Mouse (Mus musculus) forebrain, embryonic 14.5 days (tissue): ENCODE data around the gene Prrx1. TPM values are rescaled to one million over a fixed set of nuclear protein-coding genes. Genes with fewer than 3 reads are reported as not detected.
A peak's percentile ranks its signal among the peaks of the same experiment; 100 is the strongest.

Source experiments
- ATAC-seq: fragments of 200-750 bp; cut with Nextera tagmentation; 2 replicates; pipeline ENCODE4 v1.8.0; 2017; ENCODE audit warnings: mild to moderate bottlenecking, moderate library complexity
- DNase-seq: peaks from one replicate; pipeline ENCODE4 v3.0.0-alpha.2; 2015; ENCODE audit warnings: low spot score
- H3K27ac ChIP-seq: fragments of 300-500 bp; sonication (generic); 2 replicates; pipeline ENCODE4 v1.5.1; 2014; ENCODE audit warnings: low read depth, mild to moderate bottlenecking, control low read depth, low read length, moderate library complexity
- H3K27me3 ChIP-seq: fragments of 300-500 bp; sonication (generic); replicated peaks from 2 replicates; pipeline ENCODE4 v1.6.1; 2014; ENCODE audit warnings: low read length, control low read depth, mixed read lengths; ENCODE audit not compliant: control insufficient read depth, insufficient read depth
- H3K36me3 ChIP-seq: fragments of 300-500 bp; sonication (generic); 2 replicates; pipeline ENCODE4 v1.6.1; 2014; ENCODE audit warnings: low read length, control low read depth; ENCODE audit not compliant: control insufficient read depth, insufficient read depth
- H3K4me1 ChIP-seq: fragments of 300-500 bp; sonication (generic); 2 replicates; pipeline ENCODE4 v1.6.1; 2014; ENCODE audit warnings: antibody characterized with exemption, low read length, control low read depth; ENCODE audit not compliant: control insufficient read depth, insufficient read depth
- H3K4me2 ChIP-seq: fragments of 300-500 bp; sonication (generic); 2 replicates; pipeline ENCODE4 v1.6.1; 2014; ENCODE audit warnings: mild to moderate bottlenecking, control low read depth, low read length
- H3K4me3 ChIP-seq: fragments of 300-500 bp; sonication (generic); 2 replicates; pipeline ENCODE4 v1.5.1; 2014; ENCODE audit warnings: low read depth, low read length, control low read depth
- H3K9ac ChIP-seq: fragments of 300-500 bp; sonication (generic); 2 replicates; pipeline ENCODE4 v1.6.1; 2014; ENCODE audit warnings: mild to moderate bottlenecking, low read length, control low read depth, moderate library complexity
- H3K9me3 ChIP-seq: fragments of 300-500 bp; sonication (generic); replicated peaks from 2 replicates; pipeline ENCODE4 v1.6.1; 2016; ENCODE audit warnings: low read length, control low read depth, mixed read lengths; ENCODE audit not compliant: control insufficient read depth
- WGBS: fragments of 180-500 bp; shearing (Covaris S2); extraction: QIAGEN DNeasy Blood & Tissue Kit; methylation state at CpG from one replicate; pipeline ENCODE4 v1.1.7; 2014; 5-methylcytosine and 5-hydroxymethylcytosine counted together
- polyA plus RNA-seq: library from polyadenylated mRNA; unstranded; fragments of >200 nt; fragmentation: Nextera tagmentation; extraction: Ambion mirVana; gene quantifications from 2 replicates; pipeline ENCODE4 v1.2.1, GENCODE M21; 2014

The Prrx1 gene
- polyA plus RNA-seq, 1 experiment from 2014 or later, result 4.7 TPM

- H3K4me2 ChIP-seq, result no peak overlapping the region
- H3K9me3 ChIP-seq, result no peaks in the 10 kb centered on the region
- H3K36me3 ChIP-seq, result 0 out of 2 replicates have a peak, but pooled peaks cover 3% of the 10 kb centered on the region
- H3K4me1 ChIP-seq, result no peaks in the 10 kb centered on the region
- H3K4me3 ChIP-seq, result no peak overlapping the region
- 21% methylated on average over 2 of the region's 2 CpGs for WGBS
- H3K9ac ChIP-seq, result no peak overlapping the region
- ATAC-seq (peak; percentile 46; the same call in 1 of the 2 replicates), DNase-seq (peak; percentile 43)
- H3K27me3 ChIP-seq, result no peaks in the 10 kb centered on the region
- H3K27ac ChIP-seq, result no peak overlapping the region
Observed at GRCm38 (mm10) chr1:163257298-163257697, 56.2 kb downstream of the Prrx1 start.

GRCm38 (mm10) chr1:163255884-163256283, 57.6 kb downstream of the Prrx1 start:
- DNase-seq (peak; percentile 50), ATAC-seq (peak; percentile 40; the same call in 1 of the 2 replicates)
- Histone ChIP-seq H3K9ac (no peak overlapping the region), H3K4me3 (no peak overlapping the region), H3K27ac (no peak overlapping the region), H3K4me2 (no peak overlapping the region), H3K36me3 (0 out of 2 replicates have a peak, but pooled peaks cover 3% of the 10 kb centered on the region), H3K9me3 (no peaks in the 10 kb centered on the region), H3K4me1 (no peaks in the 10 kb centered on the region), H3K27me3 (no peaks in the 10 kb centered on the region)
- WGBS, result 66% methylated on average over 2 of the region's 2 CpGs

GRCm38 (mm10) chr1:163252796-163253195, 60.7 kb downstream of the Prrx1 start:
- Histone ChIP-seq H3K27ac (no peak overlapping the region), H3K4me3 (no peak overlapping the region), H3K9ac (no peak overlapping the region), H3K36me3 (0 out of 2 replicates have a peak, but pooled peaks cover 3% of the 10 kb centered on the region), H3K9me3 (no peaks in the 10 kb centered on the region), H3K27me3 (no peaks in the 10 kb centered on the region), H3K4me2 (no peak overlapping the region), H3K4me1 (no peaks in the 10 kb centered on the region)
- DNase-seq (no peak), ATAC-seq (no peak)
- 93% methylated on average over 4 of the region's 4 CpGs for WGBS

DNA sequence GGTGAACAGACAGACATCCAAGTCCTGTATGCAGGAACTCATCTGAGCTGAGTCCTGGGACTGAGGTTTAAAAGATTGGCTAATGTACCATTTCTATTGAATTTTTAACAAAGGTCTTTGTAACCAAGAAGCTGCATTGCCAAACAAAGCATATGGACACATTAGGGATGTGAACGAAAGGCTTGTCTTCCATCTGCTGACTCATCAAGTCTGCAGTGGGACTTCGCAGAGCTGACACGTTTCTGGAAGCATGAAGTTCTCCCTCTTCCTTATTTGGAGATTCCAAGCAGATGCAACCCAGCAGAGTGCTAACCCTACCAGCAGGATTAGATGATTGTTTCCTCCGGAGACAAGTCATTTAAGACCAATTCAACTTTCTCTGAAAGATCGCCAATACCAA, 61.2 kb downstream of the Prrx1 start:
- H3K4me3 ChIP-seq, result no peak overlapping the region
- no peak for ATAC-seq
- H3K27me3 ChIP-seq, result no peaks in the 10 kb centered on the region
- H3K27ac ChIP-seq, result no peak overlapping the region
- H3K9ac ChIP-seq, result no peak overlapping the region
- H3K4me2 ChIP-seq, result no peak overlapping the region
- H3K4me1 ChIP-seq, result no peaks in the 10 kb centered on the region
- 0 out of 2 replicates have a peak, but pooled peaks cover 3% of the 10 kb centered on the region for H3K36me3 ChIP-seq
- H3K9me3 ChIP-seq, result no peaks in the 10 kb centered on the region
- DNase-seq, result peak; percentile 15
- WGBS, result 70% methylated on average over 5 of the region's 5 CpGs

- DNase-seq, result peak; percentile 34
- Histone ChIP-seq H3K4me3 (no peak overlapping the region), H3K9ac (no peak overlapping the region), H3K27me3 (no peaks in the 10 kb centered on the region), H3K27ac (no peak overlapping the region), H3K9me3 (no peaks in the 10 kb centered on the region), H3K4me2 (no peak overlapping the region), H3K36me3 (0 out of 2 replicates have a peak, but pooled peaks cover 3% of the 10 kb centered on the region), H3K4me1 (no peaks in the 10 kb centered on the region)
- 92% methylated on average over 1 of the region's 1 CpGs for WGBS
- no peak for ATAC-seq
Observed at GRCm38 (mm10) chr1:163251766-163252165, 61.7 kb downstream of the Prrx1 start.

DNA sequence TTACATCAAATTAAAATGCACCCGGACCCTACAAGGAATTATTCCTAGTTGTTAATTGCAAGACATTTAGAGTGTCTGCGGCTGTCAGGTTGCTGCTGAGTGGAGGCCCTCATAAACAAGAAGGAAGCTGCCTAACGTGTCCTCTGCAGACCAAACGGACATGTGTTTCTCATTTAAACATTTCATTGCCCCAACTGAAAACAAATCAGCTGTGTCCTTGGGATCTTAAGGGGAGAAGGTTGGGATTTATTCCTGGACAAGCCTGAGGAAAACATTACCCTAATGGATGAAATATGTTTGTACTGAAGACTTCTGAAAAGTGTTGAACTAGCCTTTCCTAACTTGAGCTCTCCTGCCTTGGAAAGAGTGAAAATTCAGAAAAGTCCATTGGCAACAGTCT, 74.6 kb downstream of the Prrx1 start:
- Histone ChIP-seq H3K27ac (no peak overlapping the region), H3K4me2 (no peak overlapping the region), H3K9me3 (no peaks in the 10 kb centered on the region), H3K36me3 (no peaks in the 10 kb centered on the region), H3K4me3 (no peak overlapping the region), H3K27me3 (no peaks in the 10 kb centered on the region), H3K4me1 (no peaks in the 10 kb centered on the region), H3K9ac (no peak overlapping the region)
- WGBS, result 60% methylated on average over 4 of the region's 4 CpGs
- ATAC-seq (no peak), DNase-seq (no peak)

GRCm38 (mm10) chr1:163231230-163231629, 82.3 kb downstream of the Prrx1 start:
- no peaks in the 10 kb centered on the region for H3K36me3 ChIP-seq
- no peak overlapping the region for H3K4me2 ChIP-seq
- H3K27ac ChIP-seq, result no peak overlapping the region
- no peak for ATAC-seq
- no peak overlapping the region for H3K4me3 ChIP-seq
- no peak for DNase-seq
- H3K9me3 ChIP-seq, result no peaks in the 10 kb centered on the region
- no peaks in the 10 kb centered on the region for H3K27me3 ChIP-seq
- H3K9ac ChIP-seq, result no peak overlapping the region
- H3K4me1 ChIP-seq, result no peaks in the 10 kb centered on the region
- WGBS, result 82% methylated on average over 3 of the region's 3 CpGs

- no peaks in the 10 kb centered on the region for H3K4me1 ChIP-seq
- WGBS, result 89% methylated on average over 4 of the region's 4 CpGs
- H3K9me3 ChIP-seq, result no peaks in the 10 kb centered on the region
- H3K9ac ChIP-seq, result no peak overlapping the region
- H3K27ac ChIP-seq, result no peak overlapping the region
- no peaks in the 10 kb centered on the region for H3K36me3 ChIP-seq
- H3K27me3 ChIP-seq, result no peaks in the 10 kb centered on the region
- ATAC-seq (no peak), DNase-seq (no peak)
- H3K4me2 ChIP-seq, result no peak overlapping the region
- H3K4me3 ChIP-seq, result no peak overlapping the region
Observed at GRCm38 (mm10) chr1:163226271-163226670, 87.2 kb downstream of the Prrx1 start.

- Histone ChIP-seq H3K27me3 (no peaks in the 10 kb centered on the region), H3K9ac (no peak overlapping the region), H3K9me3 (no peaks in the 10 kb centered on the region), H3K27ac (no peak overlapping the region), H3K4me2 (no peak overlapping the region), H3K4me3 (no peak overlapping the region), H3K36me3 (no peaks in the 10 kb centered on the region), H3K4me1 (no peaks in the 10 kb centered on the region)
- WGBS, result 90% methylated on average over 1 of the region's 1 CpGs
- DNase-seq (no peak), ATAC-seq (no peak)
Observed at GRCm38 (mm10) chr1:163221767-163222166, 91.7 kb downstream of the Prrx1 start.
